Mouse (Mus musculus) gastrocnemius, adult 8-10 months (tissue): ENCODE data around the gene P2ry2. TPM values are rescaled to one million over a fixed set of nuclear protein-coding genes. Genes with fewer than 3 reads are reported as not detected.

Experiments
- DNase-seq, 2 experiments: peaks; one replicate each; pipeline ENCODE4 v3.0.0; 2022; ENCODE audit warnings: low spot score in 2 of 2
- total RNA-seq, 4 experiments: library from RNA; stranded (reverse); gene quantifications; 2 replicates each; pipeline ENCODE4 v1.2.4; 2022

P2ry2 gene
- total RNA-seq, 4 experiments from 2014 or later, result 25.4 to 36.1 (median 33.0) TPM

GRCm38 (mm10) chr7:101027623-101028443, 15.2 kb upstream of the P2ry2 start:
- DNase-seq, result no peak

GRCm38 (mm10) chr7:101026836-101027235, 14.2 kb upstream of the P2ry2 start:
- no peak for DNase-seq

GRCm38 (mm10) chr7:101017492-101017891, 4.8 kb upstream of the P2ry2 start:
- DNase-seq, result no peak

- DNase-seq, result peak; percentile 75 to 83
These were observed 4.4 kb upstream of the P2ry2 start for GRCm38 (mm10) chr7:101017021-101017461.

- DNase-seq, result no peak
These were observed 2.3 kb upstream of the P2ry2 start for GRCm38 (mm10) chr7:101014985-101015384.

GRCm38 (mm10) chr7:101014041-101014440, 1.4 kb upstream of the P2ry2 start:
- DNase-seq, result no peak

GRCm38 (mm10) chr7:101011681-101012367, 842 bp downstream of the P2ry2 start:
- DNase-seq, result peak; percentile 69 to 83

GRCm38 (mm10) chr7:101010741-101011140, 1.9 kb downstream of the P2ry2 start:
- DNase-seq, result no peak

- no peak for DNase-seq
These were observed 6.5 kb downstream of the P2ry2 start for GRCm38 (mm10) chr7:101006201-101006600.

GRCm38 (mm10) chr7:101005119-101005518, 7.5 kb downstream of the P2ry2 start:
- DNase-seq, result no peak

- no peak for DNase-seq
These were observed 9.0 kb downstream of the P2ry2 start for GRCm38 (mm10) chr7:101003442-101004326.

- DNase-seq, result peak; percentile 62 to 69
These were observed 10.4 kb downstream of the P2ry2 start for GRCm38 (mm10) chr7:101002274-101002673.

GRCm38 (mm10) chr7:100999623-101000022, 13.0 kb downstream of the P2ry2 start:
- no peak for DNase-seq

GRCm38 (mm10) chr7:100998578-100998960, 14.1 kb downstream of the P2ry2 start:
- DNase-seq, result no peak

GRCm38 (mm10) chr7:100997951-100998577, 14.6 kb downstream of the P2ry2 start:
- no peak for DNase-seq

GRCm38 (mm10) chr7:100997215-100997614, 15.5 kb downstream of the P2ry2 start:
- no peak for DNase-seq

- no peak for DNase-seq
These were observed 16.7 kb downstream of the P2ry2 start for GRCm38 (mm10) chr7:100995951-100996350.

GRCm38 (mm10) chr7:100995260-100995864, 17.3 kb downstream of the P2ry2 start:
- peak in 1 of 2 experiments; percentile 55 for DNase-seq

- peak; percentile 65 to 73 for DNase-seq
These were observed 19.5 kb downstream of the P2ry2 start for GRCm38 (mm10) chr7:100993166-100993565.

- DNase-seq, result no peak
These were observed 20.7 kb downstream of the P2ry2 start for GRCm38 (mm10) chr7:100991972-100992371.
